Mouse (Mus musculus) neural tube, embryonic 12.5 days (tissue): ENCODE results near the gene Eral1. TPM values are rescaled to one million over a fixed set of nuclear protein-coding genes. Genes with fewer than 3 reads are reported as not detected.
A peak's percentile ranks its signal among the peaks of the same experiment; 100 is the strongest.
"Not testable (repeated sequence)": the region's sequence is repeated elsewhere in the genome, so short reads cannot be mapped to it uniquely, and the experiment has no call there.

ENCODE experiments used
- ATAC-seq: fragments of 200-750 bp; cut with Nextera tagmentation; 2 replicates; pipeline ENCODE4 v1.8.0; 2017; ENCODE audit warnings: low read depth, mild to moderate bottlenecking, moderate TSS enrichment, moderate library complexity; ENCODE audit not compliant: low FRiP score
- H3K27ac ChIP-seq: fragments of 300-500 bp; sonication (generic); 2 replicates; pipeline ENCODE4 v1.5.1; 2016
- H3K27me3 ChIP-seq: fragments of 300-500 bp; sonication (generic); replicated peaks from 2 replicates; pipeline ENCODE4 v1.6.1; 2016; ENCODE audit warnings: mild to moderate bottlenecking
- H3K36me3 ChIP-seq: fragments of 300-500 bp; sonication (generic); 2 replicates; pipeline ENCODE4 v1.6.1; 2016; ENCODE audit warnings: mild to moderate bottlenecking
- H3K4me1 ChIP-seq: fragments of 300-500 bp; sonication (generic); 2 replicates; pipeline ENCODE4 v1.6.1; 2016
- H3K4me2 ChIP-seq: fragments of 300-500 bp; sonication (generic); replicated peaks from 2 replicates; pipeline ENCODE4 v1.6.1; 2016; ENCODE audit warnings: mild to moderate bottlenecking
- H3K4me3 ChIP-seq: fragments of 300-500 bp; sonication (generic); 2 replicates; pipeline ENCODE4 v1.5.1; 2016
- H3K9ac ChIP-seq: fragments of 300-500 bp; sonication (generic); 2 replicates; pipeline ENCODE4 v1.6.1; 2016; ENCODE audit warnings: mild to moderate bottlenecking
- H3K9me3 ChIP-seq: fragments of 300-500 bp; sonication (generic); 2 replicates; pipeline ENCODE4 v1.6.1; 2016; ENCODE audit warnings: mild to moderate bottlenecking
- WGBS: fragments of 180-500 bp; shearing (Covaris S2); methylation state at CpG from one replicate; pipeline ENCODE4 v1.1.7; 2016; 5-methylcytosine and 5-hydroxymethylcytosine counted together
- polyA plus RNA-seq: library from polyadenylated mRNA; unstranded; fragments of >200 nt; fragmentation: Nextera tagmentation; extraction: Ambion mirVana; gene quantifications from 2 replicates; pipeline ENCODE4 v1.2.1, GENCODE M21; 2016

The Eral1 gene
- polyA plus RNA-seq, 1 experiment from 2014 or later = 32.4 TPM

GRCm38 (mm10) chr11:78056946-78057345 lies 23.2 kb downstream of the Eral1 start:
- Histone ChIP-seq H3K4me1 (no peaks in the 10 kb centered on the region), H3K27ac (no peak overlapping the region), H3K4me2 (no peak overlapping the region), H3K9me3 (no peaks in the 10 kb centered on the region), H3K4me3 (no peak overlapping the region), H3K27me3 (no peaks in the 10 kb centered on the region; the same call in 1 of the 2 replicates), H3K36me3 (peaks cover 68% of the 10 kb centered on the region), H3K9ac (no peak overlapping the region)
- WGBS = 88% methylated on average over 8 of the region's 8 CpGs
- ATAC-seq = no peak

- no peak for ATAC-seq
- no peak overlapping the region for H3K9ac ChIP-seq
- no peaks in the 10 kb centered on the region for H3K9me3 ChIP-seq
- H3K27me3 ChIP-seq = no peaks in the 10 kb centered on the region
- peaks cover 63% of the 10 kb centered on the region for H3K36me3 ChIP-seq
- H3K4me3 ChIP-seq = no peak overlapping the region
- no peak overlapping the region for H3K4me2 ChIP-seq
- no peaks in the 10 kb centered on the region for H3K4me1 ChIP-seq
- H3K27ac ChIP-seq = no peak overlapping the region
- WGBS = 93% methylated on average over 8 of the region's 8 CpGs
Observed at GRCm38 (mm10) chr11:78053078-78053477, 27.1 kb downstream of the Eral1 start.

DNA sequence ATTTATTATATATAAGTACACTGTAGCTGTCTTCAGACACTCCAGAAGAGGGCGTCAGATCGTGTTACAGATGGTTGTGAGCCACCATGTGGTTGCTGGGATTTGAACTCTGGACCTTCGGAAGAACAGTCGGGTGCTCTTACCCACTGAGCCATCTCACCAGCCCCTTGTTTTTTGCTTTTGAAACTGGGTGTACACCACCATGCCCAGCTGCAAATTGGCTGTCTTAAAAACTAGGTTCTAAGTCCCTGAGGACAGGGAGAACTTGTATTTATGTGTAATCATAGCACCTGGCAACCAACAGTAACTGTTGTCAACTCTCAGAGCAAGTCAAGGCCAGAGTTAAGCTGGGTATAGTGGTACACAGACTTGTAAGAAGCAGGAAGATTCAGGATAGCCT lies 31.5 kb downstream of the Eral1 start:
- WGBS = 92% methylated on average over 4 of the region's 4 CpGs

GRCm38 (mm10) chr11:78044758-78045251 lies 35.4 kb downstream of the Eral1 start:
- H3K27me3 ChIP-seq = no peaks in the 10 kb centered on the region
- H3K9me3 ChIP-seq = no peaks in the 10 kb centered on the region
- 92% methylated on average over 5 of the region's 5 CpGs for WGBS
- H3K4me3 ChIP-seq = no peak overlapping the region
- H3K4me2 ChIP-seq = no peak overlapping the region
- H3K4me1 ChIP-seq = no peaks in the 10 kb centered on the region
- no peak overlapping the region for H3K9ac ChIP-seq
- peaks cover 23% of the 10 kb centered on the region; the same call in 1 of the 2 replicates for H3K36me3 ChIP-seq
- ATAC-seq = no peak
- H3K27ac ChIP-seq = no peak overlapping the region

More for the DNA sequence above, 31.5 kb downstream of the Eral1 start:
- not testable (repeated sequence) for H3K9ac ChIP-seq, H3K9me3 ChIP-seq, H3K4me2 ChIP-seq, H3K4me3 ChIP-seq, H3K4me1 ChIP-seq, H3K27ac ChIP-seq, H3K27me3 ChIP-seq, ATAC-seq
- peaks cover 27% of the 10 kb centered on the region for H3K36me3 ChIP-seq

- 95% methylated on average over 4 of the region's 4 CpGs for WGBS
- H3K9ac ChIP-seq, H3K27me3 ChIP-seq, H3K27ac ChIP-seq, H3K4me3 ChIP-seq, ATAC-seq, H3K4me2 ChIP-seq, H3K9me3 ChIP-seq: not testable (repeated sequence)
- H3K36me3 ChIP-seq = peaks cover 19% of the 10 kb centered on the region; the same call in 1 of the 2 replicates
- peaks cover 19% of the 10 kb centered on the region for H3K4me1 ChIP-seq
Observed at GRCm38 (mm10) chr11:78042290-78042870, 37.8 kb downstream of the Eral1 start.

DNA sequence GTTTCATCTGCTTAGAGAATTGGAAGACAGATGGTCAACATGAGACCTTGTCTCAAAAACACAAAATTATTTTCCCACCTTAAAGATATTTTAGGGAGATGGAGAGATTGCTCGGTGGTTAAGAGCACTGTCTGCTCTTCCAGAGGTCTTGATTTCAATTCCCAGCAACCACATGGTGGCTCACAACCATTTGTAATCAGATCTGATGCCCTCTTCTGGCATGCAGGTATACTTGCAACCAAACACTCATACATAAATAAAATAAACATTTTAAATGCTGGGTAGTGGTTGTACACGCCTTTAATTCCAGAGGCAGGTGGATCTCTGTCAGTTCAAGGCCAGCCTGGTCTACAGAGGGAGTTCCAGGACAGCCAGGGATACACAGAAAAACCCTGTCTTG lies 39.3 kb downstream of the Eral1 start:
- Histone ChIP-seq H3K4me3 (no peak overlapping the region), H3K9me3 (no peaks in the 10 kb centered on the region), H3K27me3 (no peaks in the 10 kb centered on the region), H3K27ac (no peak overlapping the region), H3K4me1 (peaks cover 22% of the 10 kb centered on the region), H3K9ac (no peak overlapping the region), H3K4me2 (no peak overlapping the region), H3K36me3 (peaks cover 15% of the 10 kb centered on the region; the same call in 1 of the 2 replicates)
- no peak for ATAC-seq
- WGBS = 70% methylated on average over 2 of the region's 2 CpGs

GRCm38 (mm10) chr11:78037831-78038752 lies 42.1 kb downstream of the Eral1 start, which contains the start of gene Flot2:
Gene Flot2 (plus strand): TSS chr11:78037931.
- Histone ChIP-seq H3K9ac (peak within 1 kb of the TSS; percentile 93), H3K9me3 (no peaks in the 10 kb centered on the region), H3K27ac (peak within 1 kb of the TSS; percentile 46; the same call in 1 of the 2 replicates), H3K4me3 (peak within 1 kb of the TSS; percentile 87), H3K36me3 (peaks cover 24% of the 10 kb centered on the region; the same call in 1 of the 2 replicates), H3K27me3 (no peaks in the 10 kb centered on the region), H3K4me1 (peaks cover 31% of the 10 kb centered on the region), H3K4me2 (peak within 1 kb of the TSS; percentile 83)
- 2% methylated on average over 55 of the region's 55 CpGs for WGBS
- peak; percentile 87 for ATAC-seq

- 89% methylated on average over 10 of the region's 10 CpGs for WGBS
- H3K9ac ChIP-seq = no peak overlapping the region
- no peaks in the 10 kb centered on the region for H3K9me3 ChIP-seq
- H3K4me3 ChIP-seq = no peak overlapping the region
- peaks cover 38% of the 10 kb centered on the region for H3K4me1 ChIP-seq
- no peak for ATAC-seq
- H3K36me3 ChIP-seq = peaks cover 24% of the 10 kb centered on the region; the same call in 1 of the 2 replicates
- no peaks in the 10 kb centered on the region for H3K27me3 ChIP-seq
- H3K27ac ChIP-seq = no peak overlapping the region
- no peak overlapping the region for H3K4me2 ChIP-seq
Observed at GRCm38 (mm10) chr11:78036791-78037190, 43.4 kb downstream of the Eral1 start.

- no peak for ATAC-seq
- H3K9me3 ChIP-seq = no peaks in the 10 kb centered on the region
- H3K27ac ChIP-seq = no peak overlapping the region
- peaks cover 17% of the 10 kb centered on the region for H3K36me3 ChIP-seq
- 94% methylated on average over 23 of the region's 23 CpGs for WGBS
- peak overlapping the region; percentile 27; the same call in 1 of the 2 replicates for H3K4me2 ChIP-seq
- peaks cover 41% of the 10 kb centered on the region for H3K4me1 ChIP-seq
- H3K27me3 ChIP-seq = no peaks in the 10 kb centered on the region
- H3K4me3 ChIP-seq = no peak overlapping the region
- no peak overlapping the region for H3K9ac ChIP-seq
Observed at GRCm38 (mm10) chr11:78033931-78034617, 46.1 kb downstream of the Eral1 start.

DNA sequence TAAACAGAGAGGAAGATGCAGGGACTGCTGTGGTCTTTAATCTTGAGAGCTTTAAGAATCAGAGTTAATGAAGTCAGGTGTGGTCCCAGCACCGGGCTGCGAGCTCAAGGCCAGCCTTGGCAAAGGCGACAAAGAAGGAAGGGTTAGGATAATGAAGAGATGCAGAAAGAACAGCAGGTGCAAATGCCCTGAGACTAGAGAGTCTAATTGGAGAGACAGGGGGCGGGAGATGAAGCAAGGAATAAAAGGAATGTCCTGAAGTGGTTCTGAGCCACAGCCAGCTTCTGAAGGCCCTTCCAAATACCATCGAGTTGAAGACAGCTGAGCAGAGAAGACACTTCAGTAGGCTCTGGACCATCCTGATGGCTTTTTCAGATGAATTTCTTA lies 47.4 kb downstream of the Eral1 start:
- H3K9me3 ChIP-seq = no peaks in the 10 kb centered on the region
- H3K4me2 ChIP-seq = peak overlapping the region; percentile 89
- peak overlapping the region; percentile 80 for H3K9ac ChIP-seq
- peak overlapping the region; percentile 69 for H3K4me3 ChIP-seq
- H3K4me1 ChIP-seq = peaks cover 30% of the 10 kb centered on the region
- peak overlapping the region; percentile 82; the same call in 1 of the 2 replicates for H3K27ac ChIP-seq
- 14% methylated on average over 5 of the region's 5 CpGs for WGBS
- peaks cover 29% of the 10 kb centered on the region for H3K36me3 ChIP-seq
- no peaks in the 10 kb centered on the region for H3K27me3 ChIP-seq
- ATAC-seq = no peak; the same call in 1 of the 2 replicates

DNA sequence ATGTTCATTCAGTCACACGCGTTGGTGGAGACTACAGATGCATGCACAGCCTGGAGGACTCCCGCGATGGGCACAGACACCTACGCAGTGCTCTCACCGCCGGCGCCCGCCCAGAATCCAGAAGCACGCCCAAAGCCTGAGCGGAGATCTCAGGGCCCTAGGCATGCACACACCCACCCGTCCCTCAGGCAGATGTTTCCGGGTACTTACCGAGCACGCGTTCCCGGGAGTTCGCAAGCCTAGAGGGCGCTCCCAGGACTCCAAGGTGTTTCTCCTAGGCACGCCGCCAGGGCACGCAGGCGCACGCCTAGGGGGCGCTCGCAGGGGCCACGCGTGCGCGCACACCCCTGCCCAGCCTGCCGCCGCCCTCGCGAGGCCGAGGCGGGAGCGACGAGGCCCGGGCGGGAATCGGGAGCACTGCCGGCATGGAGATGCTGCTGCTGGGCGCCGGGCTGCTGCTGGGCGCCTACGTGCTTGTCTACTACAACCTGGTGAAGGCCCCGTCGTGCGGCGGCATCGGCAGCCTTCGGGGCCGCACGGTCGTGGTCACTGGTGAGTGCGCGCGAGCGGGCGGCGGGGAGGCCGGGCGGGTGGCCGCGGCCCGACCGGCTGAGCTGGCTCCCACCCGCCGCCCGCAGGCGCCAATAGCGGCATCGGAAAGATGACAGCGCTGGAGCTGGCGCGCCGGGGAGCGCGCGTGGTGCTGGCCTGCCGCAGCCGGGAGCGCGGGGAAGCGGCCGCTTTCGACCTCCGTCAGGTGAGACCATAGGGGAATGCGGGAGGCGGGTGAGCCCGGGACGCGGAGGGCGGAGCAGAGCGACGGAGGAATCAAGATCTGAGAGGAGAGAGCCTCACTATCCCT lies 48.0 kb downstream of the Eral1 start, which contains the start of gene Dhrs13:
TSS of gene Dhrs13 (plus strand) at position 334 of the 862 bp plus-strand sequence.
- H3K4me2 ChIP-seq = peak within 1 kb of the TSS; percentile 89
- H3K9me3 ChIP-seq = no peaks in the 10 kb centered on the region
- H3K4me1 ChIP-seq = peaks cover 24% of the 10 kb centered on the region
- H3K36me3 ChIP-seq = peaks cover 35% of the 10 kb centered on the region
- H3K9ac ChIP-seq = peak within 1 kb of the TSS; percentile 80
- ATAC-seq = peak; percentile 88
- peak within 1 kb of the TSS; percentile 82 for H3K27ac ChIP-seq
- peak within 1 kb of the TSS; percentile 69 for H3K4me3 ChIP-seq
- H3K27me3 ChIP-seq = no peaks in the 10 kb centered on the region
- WGBS = under 1% methylated on average over 96 of the region's 96 CpGs
